Mouse (Mus musculus): ENCODE measurements around the gene Mindy4. TPM values are rescaled to one million over a fixed set of nuclear protein-coding genes. Genes with fewer than 3 reads are reported as not detected.

The Mindy4 gene
- total and polyA plus RNA-seq, 3 experiments = not detected

DNA sequence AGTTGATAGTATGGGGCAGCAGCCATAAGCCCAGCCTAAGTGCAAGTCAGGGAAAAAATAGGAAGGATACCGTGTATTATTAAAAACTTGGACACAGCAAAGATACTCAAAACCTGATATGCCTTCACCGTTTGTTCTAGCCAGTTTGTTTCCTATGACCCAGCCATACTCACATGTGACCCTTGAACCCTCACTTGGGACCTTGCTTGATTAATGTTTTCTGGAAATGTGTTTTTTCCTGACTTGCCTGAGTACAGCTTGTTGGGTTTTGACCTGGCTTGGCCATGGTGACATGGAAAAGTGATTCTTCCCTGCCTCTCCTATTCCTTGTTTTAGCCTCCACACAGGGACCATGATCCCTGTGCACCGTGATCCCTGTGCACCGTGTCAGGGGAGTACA, 75.3 kb downstream of the Mindy4 start:
- Histone ChIP-seq H3K27ac (ENCODE audit: insufficient read depth, low read depth) (no peak overlapping the region), H3K9ac (ENCODE audit: insufficient read depth, low read depth) (no peak overlapping the region), H3K4me2 (ENCODE audit: insufficient read depth, low read depth, poor library complexity, severe bottlenecking) (no peak overlapping the region), H3K4me1 (ENCODE audit: control insufficient read depth in 1 of 2, insufficient read depth in 2 of 2) (peaks cover 0 to 21% of the 10 kb centered on the region in 2 experiments; a peak in 2 of 4 replicates), H3K79me2 (replicated peaks; ENCODE audit: control insufficient read depth, extremely low read depth, insufficient read depth, poor library complexity, severe bottlenecking) (no peaks in the 10 kb centered on the region), H3K36me3 (replicated peaks in 1 of 2; ENCODE audit: control insufficient read depth in 1 of 2, insufficient read depth in 1 of 2, low read length in 1 of 2) (no peaks in the 10 kb centered on the region), H3K4me3 (replicated peaks in 1 of 3; ENCODE audit: low read depth in 2 of 3, low read length in 2 of 3, poor library complexity in 1 of 3) (no peak overlapping the region), H3K27me3 (replicated peaks) (peaks cover 35% of the 10 kb centered on the region), H3K9me3 (replicated peaks; ENCODE audit: low read length) (peaks cover 1% of the 10 kb centered on the region)
- TF ChIP-seq POLR2A (IDR thresholded peaks at IDR 0.05; ENCODE audit: low read depth, low read length) (no peak), POLR2AphosphoS2 (IDR thresholded peaks at IDR 0.05; ENCODE audit: low read depth, low read length) (no peak), ZNF384 (IDR thresholded peaks at IDR 0.05; ENCODE audit: low read depth, low read length) (no peak), JUN (IDR thresholded peaks at IDR 0.05; ENCODE audit: insufficient read depth, low read depth, low read length) (no peak), BHLHE40 (IDR thresholded peaks at IDR 0.05; ENCODE audit: low read depth, low read length) (no peak), MEF2A (IDR thresholded peaks at IDR 0.05; ENCODE audit: borderline replicate concordance, low read depth, low read length) (no peak), MAFK (IDR thresholded peaks at IDR 0.05; ENCODE audit: insufficient replicate concordance, low read length) (no peak), MXI1 (IDR thresholded peaks at IDR 0.05; ENCODE audit: low read depth, low read length) (no peak), PAX5 (IDR thresholded peaks at IDR 0.05; ENCODE audit: low read length) (no peak), RCOR1 (conservative IDR thresholded peaks at IDR 0.05; ENCODE audit: low read depth, low read length) (no peak), CHD1 (IDR thresholded peaks at IDR 0.05; ENCODE audit: low read depth, low read length) (no peak), SMC3 (IDR thresholded peaks at IDR 0.05; ENCODE audit: low read depth, low read length) (no peak), USF1 (IDR thresholded peaks at IDR 0.05; ENCODE audit: low read depth, low read length) (no peak), USF2 (conservative IDR thresholded peaks at IDR 0.05; ENCODE audit: low read depth, low read length) (no peak), KAT2A (IDR thresholded peaks at IDR 0.05; ENCODE audit: insufficient replicate concordance, low read length) (no peak), MAZ (IDR thresholded peaks at IDR 0.05; ENCODE audit: low read depth, low read length) (no peak), SIN3A (IDR thresholded peaks at IDR 0.05; ENCODE audit: low read length) (no peak), CHD2 (IDR thresholded peaks at IDR 0.05; ENCODE audit: low read length) (no peak), GABPA (IDR thresholded peaks at IDR 0.05; ENCODE audit: insufficient replicate concordance, low read depth, low read length) (no peak), MYC (IDR thresholded peaks at IDR 0.05; ENCODE audit: low read depth, low read length) (no peak)
- dilution Hi-C loops (cut with MboI; ENCODE audit: extremely low pct_ligation_motif_present, extremely low pct_unique_long_range_greater_than_20kb, low sequenced_read_pairs) = no loop called here
- no peak for DNase-seq (ENCODE audit: extremely low read depth)
- in situ Hi-C loops (cut with MboI; ENCODE audit: low pct_ligation_motif_present, low pct_unique_long_range_greater_than_20kb, low sequenced_read_pairs) = no loop called here

DNA sequence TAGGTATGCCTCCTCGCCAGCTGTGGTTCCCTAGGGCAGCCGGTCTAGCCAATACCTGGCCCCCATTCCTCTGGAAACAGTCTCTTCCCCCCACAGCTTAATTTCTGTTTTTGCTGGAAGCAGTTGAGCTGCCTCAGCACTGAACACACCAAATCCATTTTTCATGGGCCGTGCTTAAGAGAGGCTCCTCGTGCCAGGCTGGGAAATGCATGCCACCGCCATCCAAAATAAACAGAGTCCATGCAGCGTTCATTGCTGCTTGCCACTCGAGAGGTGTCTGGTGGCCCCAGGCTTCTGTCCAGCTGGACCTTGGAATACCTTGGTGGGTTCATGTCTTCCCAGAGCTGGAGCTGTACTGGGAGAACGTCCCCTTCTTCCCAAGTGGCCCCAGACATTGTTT, 77.8 kb downstream of the Mindy4 start:
- Histone ChIP-seq H3K79me2 (replicated peaks; ENCODE audit: control insufficient read depth, extremely low read depth, insufficient read depth, poor library complexity, severe bottlenecking) (no peaks in the 10 kb centered on the region), H3K36me3 (replicated peaks in 1 of 2; ENCODE audit: control insufficient read depth in 1 of 2, insufficient read depth in 1 of 2, low read length in 1 of 2) (no peaks in the 10 kb centered on the region), H3K4me1 (ENCODE audit: control insufficient read depth in 1 of 2, insufficient read depth in 2 of 2) (peaks cover 0 to 21% of the 10 kb centered on the region in 2 experiments; a peak in 2 of 4 replicates), H3K27ac (ENCODE audit: insufficient read depth, low read depth) (no peak overlapping the region), H3K9me3 (replicated peaks; ENCODE audit: low read length) (peaks cover 4% of the 10 kb centered on the region), H3K4me3 (replicated peaks in 1 of 3; ENCODE audit: low read depth in 2 of 3, low read length in 2 of 3, poor library complexity in 1 of 3) (no peak overlapping the region), H3K4me2 (ENCODE audit: insufficient read depth, low read depth, poor library complexity, severe bottlenecking) (no peak overlapping the region; the same call in 1 of the 2 replicates), H3K9ac (ENCODE audit: insufficient read depth, low read depth) (no peak overlapping the region), H3K27me3 (replicated peaks) (peaks cover 36% of the 10 kb centered on the region)
- DNase-seq (ENCODE audit: extremely low read depth) = no peak
- in situ Hi-C loops (cut with MboI; ENCODE audit: low pct_ligation_motif_present, low pct_unique_long_range_greater_than_20kb, low sequenced_read_pairs) (no loop called here), dilution Hi-C loops (cut with MboI; ENCODE audit: extremely low pct_ligation_motif_present, extremely low pct_unique_long_range_greater_than_20kb, low sequenced_read_pairs) (no loop called here)
- TF ChIP-seq MAZ (IDR thresholded peaks at IDR 0.05; ENCODE audit: low read depth, low read length) = no peak
- TF ChIP-seq CHD2 (IDR thresholded peaks at IDR 0.05; ENCODE audit: low read length) = no peak
- no peak for TF ChIP-seq KAT2A (IDR thresholded peaks at IDR 0.05; ENCODE audit: insufficient replicate concordance, low read length)
- TF ChIP-seq CTCF (conservative IDR thresholded peaks at IDR 0.05 in 1 of 2, IDR thresholded peaks at IDR 0.05 in 1 of 2; ENCODE audit: low read depth in 2 of 2, low read length in 2 of 2) = no peak
- no peak for TF ChIP-seq ELF1 (IDR thresholded peaks at IDR 0.05; ENCODE audit: low read depth, low read length)
- TF ChIP-seq CHD1 (IDR thresholded peaks at IDR 0.05; ENCODE audit: low read depth, low read length) = no peak
- TF ChIP-seq MAX (IDR thresholded peaks at IDR 0.05; ENCODE audit: low read length) = no peak
- TF ChIP-seq POLR2A (IDR thresholded peaks at IDR 0.05; ENCODE audit: low read depth, low read length) = no peak
- TF ChIP-seq POLR2AphosphoS2 (IDR thresholded peaks at IDR 0.05; ENCODE audit: low read depth, low read length) = no peak
- TF ChIP-seq ZKSCAN1 (IDR thresholded peaks at IDR 0.05; ENCODE audit: borderline replicate concordance, low read depth, low read length) = no peak
- no peak for TF ChIP-seq MAFK (IDR thresholded peaks at IDR 0.05; ENCODE audit: insufficient replicate concordance, low read length)
- no peak for TF ChIP-seq SMC3 (IDR thresholded peaks at IDR 0.05; ENCODE audit: low read depth, low read length)
